Mouse (Mus musculus): ENCODE results near the gene Dok3.

Dok3 gene

DNA sequence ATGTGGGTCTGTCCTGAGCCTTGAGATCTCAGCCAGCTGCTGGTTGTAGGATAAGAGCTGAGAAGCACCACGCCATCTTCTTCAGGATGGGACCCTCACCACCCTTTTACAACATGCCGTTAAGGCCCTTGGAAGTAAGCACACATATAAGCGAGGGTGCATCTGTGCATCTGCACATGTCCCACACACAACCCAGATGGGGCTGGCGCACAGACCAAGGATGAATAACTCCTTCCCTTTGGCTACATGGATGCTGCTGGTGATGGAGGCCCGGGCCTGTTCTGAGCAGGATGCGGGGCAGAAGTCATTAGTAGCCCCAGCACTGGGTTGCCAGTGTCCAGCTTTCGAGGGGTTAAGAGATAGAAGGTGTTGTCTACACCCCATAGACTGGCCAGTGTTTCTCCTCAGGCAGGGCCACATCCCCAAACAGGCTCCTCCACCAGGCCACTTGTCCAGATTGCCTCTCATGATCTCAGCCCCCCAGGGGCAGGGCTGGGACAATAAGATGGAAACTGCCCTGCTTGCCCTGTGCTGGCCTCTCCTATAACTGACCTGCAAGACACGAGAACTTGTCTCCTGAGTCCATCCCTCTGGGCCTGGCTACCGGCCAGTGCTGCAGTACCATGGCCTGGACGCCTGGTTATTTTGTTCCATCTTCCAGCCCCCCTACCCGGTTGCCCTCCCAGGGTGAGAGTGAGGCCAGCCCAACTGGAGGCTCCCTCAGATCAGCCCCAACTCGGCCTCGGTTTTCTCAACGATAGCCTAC, 42.9 kb downstream of the Dok3 start:
- in situ Hi-C loops (cut with MboI; ENCODE audit: low pct_unique_long_range_greater_than_20kb in 1 of 2, low sequenced_read_pairs in 2 of 2, unreplicated experiment in 1 of 2) = no loop called here

DNA sequence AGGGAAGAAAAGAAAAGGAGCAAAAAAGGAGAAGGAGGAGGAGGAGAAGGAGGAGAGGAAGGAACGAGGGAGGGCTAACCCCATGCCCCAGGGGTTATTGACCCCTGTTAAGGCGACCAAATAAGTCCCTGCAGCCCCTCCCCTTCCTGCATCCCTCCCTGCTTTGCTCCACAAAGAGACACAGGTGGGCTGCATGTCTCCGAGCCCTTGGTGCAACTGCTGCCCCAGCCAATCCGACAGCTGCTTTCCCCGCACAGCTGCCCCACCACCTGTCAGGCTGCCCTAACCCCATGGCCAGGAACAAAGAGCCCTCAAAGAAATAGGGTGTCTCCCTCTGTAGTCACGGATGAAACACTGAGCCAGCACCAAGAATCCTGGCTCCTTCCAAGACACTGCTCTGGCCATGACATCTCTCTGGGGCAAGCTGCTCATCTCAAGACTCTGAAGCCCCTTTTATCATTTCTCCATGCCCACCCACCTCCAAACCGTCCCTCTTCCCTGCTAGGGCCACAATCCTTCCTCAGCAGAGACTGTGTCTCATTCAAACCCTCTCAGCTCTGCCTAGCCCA, 44.5 kb downstream of the Dok3 start:
- in situ Hi-C loops (cut with MboI; ENCODE audit: low pct_unique_long_range_greater_than_20kb in 1 of 2, low sequenced_read_pairs in 2 of 2, unreplicated experiment in 1 of 2) = no loop called here

DNA sequence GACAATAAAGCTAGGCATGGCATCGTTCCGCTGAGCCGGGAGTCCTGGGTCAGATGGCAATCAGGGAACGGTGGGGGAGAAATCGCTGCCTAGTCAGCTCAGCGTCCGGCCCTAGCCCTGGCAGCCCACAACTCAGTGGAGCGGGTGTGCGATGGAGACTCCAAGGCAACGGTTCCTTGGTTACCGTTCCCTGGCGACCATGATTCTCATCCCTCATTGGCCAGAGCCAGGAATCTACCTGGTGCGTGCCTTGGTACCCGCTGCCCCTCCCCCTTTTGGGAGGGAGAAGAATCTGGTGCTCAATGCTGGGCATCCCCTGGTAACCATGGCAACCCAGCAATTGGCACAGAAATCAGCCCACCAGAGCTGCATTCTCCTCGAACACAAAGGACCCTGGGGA, 45.5 kb downstream of the Dok3 start:
- in situ Hi-C loops (cut with MboI; ENCODE audit: low pct_unique_long_range_greater_than_20kb in 1 of 2, low sequenced_read_pairs in 2 of 2, unreplicated experiment in 1 of 2) = no loop called here

DNA sequence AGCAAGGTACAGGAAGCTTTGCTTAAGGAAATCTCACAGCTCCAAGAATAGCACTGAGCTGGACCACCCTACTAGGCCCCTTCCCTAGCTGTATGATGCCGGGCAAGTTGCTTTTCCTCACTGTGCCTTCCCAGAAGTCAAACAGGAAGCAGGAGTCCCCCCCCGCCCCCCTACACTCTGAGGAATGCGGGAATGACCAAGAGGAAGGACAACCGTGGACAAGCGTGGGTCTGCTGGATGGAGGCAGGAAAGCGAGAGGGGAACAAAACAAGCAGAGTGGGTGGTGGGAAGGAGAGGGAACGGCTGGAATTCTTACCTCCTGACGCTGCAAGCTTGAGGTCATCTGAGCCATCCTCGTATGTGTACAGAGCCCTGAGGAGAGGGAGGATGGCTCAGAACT, 46.0 kb downstream of the Dok3 start:
- in situ Hi-C loops (cut with MboI; ENCODE audit: low pct_unique_long_range_greater_than_20kb in 1 of 2, low sequenced_read_pairs in 2 of 2, unreplicated experiment in 1 of 2) = no loop called here

DNA sequence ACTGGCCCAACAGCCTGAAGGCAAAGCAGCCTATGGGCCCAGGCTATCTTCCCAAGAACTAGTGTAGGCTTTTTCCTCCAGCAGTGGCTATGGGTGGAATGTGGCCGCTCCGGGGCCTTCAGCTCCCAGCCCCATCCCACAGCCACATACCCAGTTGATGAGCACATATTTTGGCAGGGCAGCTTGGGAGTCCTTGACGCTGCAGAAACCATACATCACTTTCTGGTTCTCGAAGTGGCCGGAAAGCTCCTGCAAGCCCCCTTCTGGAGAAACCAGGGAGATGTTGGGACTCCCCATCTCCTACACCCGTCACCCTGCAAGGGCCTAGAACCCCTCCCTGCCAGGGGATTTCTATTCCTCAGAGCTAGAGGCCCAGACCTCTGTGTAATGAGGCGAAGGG, 46.6 kb downstream of the Dok3 start:
- in situ Hi-C loops (cut with MboI; ENCODE audit: low pct_unique_long_range_greater_than_20kb in 1 of 2, low sequenced_read_pairs in 2 of 2, unreplicated experiment in 1 of 2) = no loop called here

DNA sequence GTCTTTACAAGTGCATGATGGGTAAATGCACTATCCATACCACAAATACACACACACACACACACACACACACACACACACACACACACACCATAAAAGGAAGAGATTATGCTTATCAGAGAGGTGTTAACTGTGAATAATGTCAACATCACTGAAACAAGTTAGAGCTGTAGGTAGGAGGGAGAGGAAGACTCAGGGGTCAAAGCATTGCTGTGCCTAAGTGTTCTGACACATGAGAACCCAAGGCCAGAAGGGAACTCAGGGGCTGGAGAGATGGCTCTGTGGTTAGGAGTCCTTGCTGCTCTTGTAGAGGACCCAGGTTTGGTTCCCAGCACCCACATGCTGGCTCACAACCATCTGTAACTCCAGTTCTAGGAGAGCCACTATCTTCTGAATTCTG, 49.2 kb downstream of the Dok3 start:
- in situ Hi-C loops (cut with MboI; ENCODE audit: low pct_unique_long_range_greater_than_20kb in 1 of 2, low sequenced_read_pairs in 2 of 2, unreplicated experiment in 1 of 2) = loop anchor here (5.0 to 10.0 kb wide), 3 partner anchors 42 to 75 kb away; partner anchors contain the start of gene Ddx41 (in 1 of the 2)

DNA sequence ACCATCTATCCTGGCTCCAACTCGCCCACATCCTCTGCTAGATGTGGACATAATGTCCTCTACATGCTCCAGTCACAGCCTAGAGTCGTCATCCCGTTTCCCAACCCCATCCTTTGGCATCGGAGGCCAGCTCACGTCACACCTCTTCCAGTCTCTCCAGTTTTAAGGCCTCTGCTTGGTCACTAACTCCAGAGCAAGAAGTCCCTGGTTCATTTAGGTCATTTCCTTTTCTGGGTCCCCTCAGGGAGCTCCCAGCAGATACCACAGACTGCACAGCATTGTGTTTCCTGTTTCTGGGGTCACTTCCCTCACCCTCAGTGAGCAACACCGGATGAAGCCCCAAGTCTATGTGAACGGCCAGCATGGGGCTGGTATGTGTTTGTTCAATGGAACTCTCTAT, 50.1 kb downstream of the Dok3 start:
- in situ Hi-C loops (cut with MboI; ENCODE audit: low pct_unique_long_range_greater_than_20kb in 1 of 2, low sequenced_read_pairs in 2 of 2, unreplicated experiment in 1 of 2) = loop anchor here (5.0 to 10.0 kb wide), 3 partner anchors 43 to 74 kb away; partner anchors contain the start of gene Ddx41 (in 1 of the 2)

DNA sequence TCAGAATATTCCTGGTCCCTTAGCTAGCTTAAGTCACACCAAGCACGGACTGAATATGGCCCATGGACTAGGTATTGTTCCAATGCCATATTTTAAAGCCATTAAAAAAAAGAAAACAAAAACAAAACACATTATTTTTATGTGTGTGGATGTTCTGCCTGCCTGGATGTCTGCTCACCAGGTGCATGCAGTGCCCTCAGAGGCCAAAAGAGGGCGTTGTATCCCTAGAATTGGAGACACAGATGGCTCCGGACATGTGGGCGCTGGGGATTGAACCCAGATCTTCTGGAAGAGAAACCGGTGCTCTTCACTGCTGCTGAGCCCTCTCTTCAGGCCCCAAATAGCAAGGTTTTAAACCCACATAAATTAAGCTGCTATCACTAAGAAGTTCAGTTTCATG, 51.1 kb downstream of the Dok3 start:
- in situ Hi-C loops (cut with MboI; ENCODE audit: low pct_unique_long_range_greater_than_20kb in 1 of 2, low sequenced_read_pairs in 2 of 2, unreplicated experiment in 1 of 2) = loop anchor here (5.0 to 10.0 kb wide), 3 partner anchors 44 to 73 kb away; partner anchors contain the start of gene Ddx41 (in 1 of the 2)

DNA sequence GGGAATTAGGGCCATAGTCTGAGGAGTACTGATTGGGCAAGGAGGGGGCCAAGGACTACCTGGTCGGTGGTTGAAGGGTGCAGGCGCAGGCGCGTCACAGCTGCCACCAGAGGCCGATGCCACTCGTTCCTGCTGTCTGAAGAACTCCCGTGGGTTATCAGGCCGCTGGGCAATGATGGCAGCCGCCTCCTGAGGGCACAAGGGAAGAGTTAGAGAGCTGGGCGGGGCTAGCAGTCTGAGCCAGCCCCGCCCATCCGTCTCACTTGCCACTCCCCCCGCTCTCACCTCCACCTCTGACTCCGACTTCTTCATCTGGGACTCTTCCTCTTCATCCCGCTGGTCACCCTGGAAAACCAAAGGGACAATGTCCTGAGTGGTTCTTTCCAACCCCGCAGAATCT, 51.6 kb downstream of the Dok3 start:
- in situ Hi-C loops (cut with MboI; ENCODE audit: low pct_unique_long_range_greater_than_20kb in 1 of 2, low sequenced_read_pairs in 2 of 2, unreplicated experiment in 1 of 2) = loop anchor here (5.0 to 10.0 kb wide), 3 partner anchors 45 to 73 kb away; partner anchors contain the start of gene Ddx41 (in 1 of the 2)

DNA sequence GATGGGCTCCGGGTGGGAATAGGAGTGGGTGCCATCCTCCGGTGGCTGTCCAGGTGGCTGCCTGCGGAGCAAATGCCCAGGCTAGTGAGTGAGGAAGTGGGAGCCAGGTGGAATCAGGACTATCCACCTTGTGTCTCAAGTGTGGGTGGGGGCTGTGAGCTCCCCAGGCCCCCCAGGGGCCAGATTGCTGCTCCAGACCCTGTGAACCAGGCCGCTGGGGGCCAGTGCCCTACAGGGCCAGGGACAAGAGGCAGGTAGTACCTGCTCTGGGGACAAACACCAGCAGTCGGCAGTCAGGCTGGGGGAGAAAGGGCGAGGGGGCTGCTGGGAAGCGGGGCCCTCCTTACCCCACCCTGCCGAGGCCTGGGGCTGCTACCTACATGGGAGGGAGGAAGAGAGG, 52.8 kb downstream of the Dok3 start:
- in situ Hi-C loops (cut with MboI; ENCODE audit: low pct_unique_long_range_greater_than_20kb in 1 of 2, low sequenced_read_pairs in 2 of 2, unreplicated experiment in 1 of 2) = loop anchor here (5.0 to 10.0 kb wide), 3 partner anchors 46 to 71 kb away; partner anchors contain the start of gene Ddx41 (in 1 of the 2)

DNA sequence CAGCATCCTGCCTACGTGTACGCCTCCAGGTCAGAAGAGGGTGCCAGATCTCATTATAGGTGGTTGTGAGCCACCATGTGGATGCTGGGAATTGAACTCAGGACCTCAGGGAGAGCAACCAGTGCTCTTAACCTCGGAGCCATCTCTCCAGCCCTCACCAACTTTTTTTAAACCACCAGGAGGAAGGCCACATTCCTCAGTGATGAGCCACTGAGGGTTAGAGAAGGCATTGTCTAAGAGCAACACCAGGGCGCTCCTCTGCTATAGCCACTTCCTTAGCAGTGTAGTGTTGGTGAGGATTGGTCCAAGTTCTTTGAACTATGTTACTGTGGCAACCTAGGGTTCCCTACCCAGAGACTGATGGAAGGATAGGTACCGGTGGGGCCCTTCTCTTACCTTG, 53.3 kb downstream of the Dok3 start:
- in situ Hi-C loops (cut with MboI; ENCODE audit: low pct_unique_long_range_greater_than_20kb in 1 of 2, low sequenced_read_pairs in 2 of 2, unreplicated experiment in 1 of 2) = loop anchor here (5.0 to 10.0 kb wide), 3 partner anchors 47 to 71 kb away; partner anchors contain the start of gene Ddx41 (in 1 of the 2)

DNA sequence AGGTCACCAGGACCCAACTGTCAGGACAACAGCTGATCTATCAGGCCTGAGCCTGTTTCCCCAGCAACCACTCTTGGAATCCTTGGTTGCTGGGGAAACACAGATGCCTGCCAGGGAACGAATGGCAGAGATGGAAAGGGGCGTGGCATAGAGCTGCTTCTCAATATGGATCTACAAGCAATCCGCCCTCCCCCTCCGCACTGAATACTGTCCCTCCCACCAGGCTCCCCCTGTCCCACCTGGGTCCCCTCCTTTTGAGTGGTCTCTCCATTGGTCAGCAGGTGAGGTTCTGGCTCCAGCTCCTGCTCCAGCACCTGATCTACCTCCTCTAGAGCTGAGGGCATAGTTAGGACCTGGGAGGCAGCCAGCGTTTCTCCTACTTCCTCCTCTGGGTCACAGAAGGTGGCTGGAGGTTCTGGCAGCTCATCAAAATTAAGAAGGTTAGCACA, 54.5 kb downstream of the Dok3 start:
- in situ Hi-C loops (cut with MboI; ENCODE audit: low pct_unique_long_range_greater_than_20kb in 1 of 2, low sequenced_read_pairs in 2 of 2, unreplicated experiment in 1 of 2) = loop anchor here (5.0 to 10.0 kb wide), 3 partner anchors 48 to 70 kb away; partner anchors contain the start of gene Ddx41 (in 1 of the 2)

DNA sequence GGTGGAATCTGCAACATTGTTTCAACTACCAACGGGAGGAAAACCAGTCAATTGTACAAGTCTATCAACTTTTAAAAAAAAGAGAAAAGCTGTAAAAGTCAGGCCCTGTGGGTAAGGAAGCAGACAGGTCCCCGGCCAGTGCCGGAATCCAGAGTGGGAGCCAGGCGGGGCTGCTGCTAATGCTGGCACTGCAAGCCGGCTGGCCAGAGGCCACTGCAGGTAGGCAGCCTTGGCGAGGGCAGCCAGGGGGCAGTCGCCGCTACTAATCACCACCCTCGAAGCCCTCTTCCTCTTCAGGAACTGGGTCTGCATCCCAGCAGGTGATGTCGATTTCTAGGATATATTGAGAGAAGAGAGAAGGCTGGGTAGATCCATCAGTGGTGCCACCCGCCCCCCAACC, 55.1 kb downstream of the Dok3 start:
- in situ Hi-C loops (cut with MboI; ENCODE audit: low pct_unique_long_range_greater_than_20kb in 1 of 2, low sequenced_read_pairs in 2 of 2, unreplicated experiment in 1 of 2) = loop anchor here in 1 of 2 experiments (10.0 kb wide), 1 partner anchor 69 kb away; no protein-coding TSS in a partner anchor

Measured in mouse embryonic stem cell (cell line).